Mouse (Mus musculus) ES-CJ7 (cell line): ENCODE measurements at regions not wholly inside any gene's neighbourhood (a gene's known extent, or its start where the extent isn't known, plus 50 kb on each side); places are given as distances from the start of the nearest gene placed in this dataset.

Source experiments
- DNase-seq: peaks from one replicate; pipeline ENCODE4 v3.0.0; 2011; ENCODE audit warnings: low read depth, low spot score

- DNase-seq = no peak
Measured at GRCm38 (mm10) chr11:92743191-92743590, 354.6 kb upstream of the Car10 start.

GRCm38 (mm10) chr11:92758383-92758964, 339.4 kb upstream of the Car10 start:
- no peak for DNase-seq

- DNase-seq = no peak
Measured at GRCm38 (mm10) chr11:92769936-92770335, 327.9 kb upstream of the Car10 start.

- DNase-seq = no peak
Measured at GRCm38 (mm10) chr11:92772916-92773569, 324.8 kb upstream of the Car10 start.

GRCm38 (mm10) chr11:92773570-92773929, 324.3 kb upstream of the Car10 start:
- no peak for DNase-seq

GRCm38 (mm10) chr11:92774780-92775179, 323.0 kb upstream of the Car10 start:
- peak; percentile 37 for DNase-seq

GRCm38 (mm10) chr11:92799267-92799666, 298.6 kb upstream of the Car10 start:
- no peak for DNase-seq
